Mouse (Mus musculus) CH12.LX (cell line): ENCODE measurements at regions not wholly inside any gene's neighbourhood (a gene's known extent, or its start where the extent isn't known, plus 50 kb on each side); places are given as distances from the start of the nearest gene placed in this dataset.
"Not testable (repeated sequence)": the region's sequence is repeated elsewhere in the genome, so short reads cannot be mapped to it uniquely, and the experiment has no call there.

Experiments
- DNase-seq: peaks from one replicate; pipeline ENCODE4 v3.0.0-alpha.2; 2013; ENCODE audit errors: extremely low read depth
- H3K27ac ChIP-seq: 2 replicates; pipeline ENCODE4 v1.5.1; 2012; ENCODE audit warnings: low read depth, mild to moderate bottlenecking, control low read depth, moderate library complexity; ENCODE audit not compliant: insufficient read depth
- H3K27me3 ChIP-seq: replicated peaks from 2 replicates; pipeline ENCODE3; 2012; ENCODE audit warnings: inconsistent platforms
- H3K36me3 ChIP-seq, 2 experiments: replicated peaks in 1 of 2; 2 replicates each; pipeline versions ENCODE3 to v1.6.1; 2012; ENCODE audit warnings: inconsistent platforms in 1 of 2, low read length in 1 of 2, mild to moderate bottlenecking in 1 of 2, mixed read lengths in 1 of 2, moderate library complexity in 1 of 2; ENCODE audit not compliant: control insufficient read depth in 1 of 2, insufficient read depth in 1 of 2
- H3K4me1 ChIP-seq, 2 experiments: 2 replicates each; pipeline ENCODE4 v1.6.1; 2012; ENCODE audit warnings: inconsistent platforms in 1 of 2, moderate library complexity in 1 of 2; ENCODE audit not compliant: insufficient read depth in 2 of 2, control insufficient read depth in 1 of 2
- H3K4me2 ChIP-seq: 2 replicates; pipeline ENCODE4 v1.6.1; 2012; ENCODE audit warnings: low read depth, mild to moderate bottlenecking, control low read depth; ENCODE audit not compliant: poor library complexity, insufficient read depth, severe bottlenecking
- H3K4me3 ChIP-seq, 3 experiments: fragments of 150-350 bp in 1 of 3; sonication (generic) in 1 of 3; replicated peaks in 1 of 3; 2 replicates each; pipeline versions ENCODE3 to v1.5.1; 2011 to 2012; ENCODE audit warnings: low read depth in 2 of 3, low read length in 2 of 3, mild to moderate bottlenecking in 2 of 3, moderate library complexity in 2 of 3, control low read depth in 1 of 3, improper control_type of control experiment in 1 of 3, inconsistent platforms in 1 of 3, mixed read lengths in 1 of 3; ENCODE audit not compliant: poor library complexity in 1 of 3
- H3K79me2 ChIP-seq: replicated peaks from 2 replicates; pipeline ENCODE4 v1.6.1; 2012; ENCODE audit warnings: mild to moderate bottlenecking, moderate library complexity; ENCODE audit not compliant: control insufficient read depth, poor library complexity, insufficient read depth, severe bottlenecking; ENCODE audit errors: extremely low read depth
- H3K9ac ChIP-seq: 2 replicates; pipeline ENCODE4 v1.6.1; 2012; ENCODE audit warnings: low read depth, mild to moderate bottlenecking, control low read depth, moderate library complexity; ENCODE audit not compliant: insufficient read depth
- H3K9me3 ChIP-seq: replicated peaks from 2 replicates; pipeline ENCODE3; 2012; ENCODE audit warnings: low read length, inconsistent platforms, mixed read lengths
- BHLHE40 ChIP-seq: IDR thresholded peaks from 2 replicates; pipeline ENCODE4 v1.6.1; 2011; ENCODE audit warnings: mild to moderate bottlenecking, low read depth, low read length, improper control_type of control experiment
- CHD1 ChIP-seq: IDR thresholded peaks from 2 replicates; pipeline ENCODE4 v1.6.1; 2012; ENCODE audit warnings: low read depth, low read length, improper control_type of control experiment, inconsistent platforms
- CHD2 ChIP-seq: IDR thresholded peaks from 2 replicates; pipeline ENCODE4 v1.6.1; 2011; ENCODE audit warnings: low read length, improper control_type of control experiment
- CTCF ChIP-seq, 2 experiments: IDR thresholded peaks in 1 of 2; conservative IDR thresholded peaks in 1 of 2; 2 replicates each; pipeline ENCODE4 v1.5.1; 2011 to 2012; ENCODE audit warnings: low read depth in 2 of 2, low read length in 2 of 2, improper control_type of control experiment in 1 of 2, inconsistent platforms in 1 of 2, mild to moderate bottlenecking in 1 of 2, moderate library complexity in 1 of 2
- E2F4 ChIP-seq: IDR thresholded peaks from 2 replicates; pipeline ENCODE4 v1.6.1; 2011; ENCODE audit warnings: low read depth, low read length, improper control_type of control experiment; ENCODE audit not compliant: insufficient replicate concordance
- ELF1 ChIP-seq: IDR thresholded peaks from 2 replicates; pipeline ENCODE4 v1.6.1; 2014; ENCODE audit warnings: low read depth, mild to moderate bottlenecking, inconsistent platforms, low read length, improper control_type of control experiment
- EP300 ChIP-seq: IDR thresholded peaks from 2 replicates; pipeline ENCODE4 v1.6.1; 2011; ENCODE audit warnings: low read length, improper control_type of control experiment
- ETS1 ChIP-seq: conservative IDR thresholded peaks from 2 replicates; pipeline ENCODE4 v1.6.1; 2012; ENCODE audit warnings: low read depth, mild to moderate bottlenecking, inconsistent platforms, low read length, improper control_type of control experiment, moderate library complexity
- IRF4 ChIP-seq: IDR thresholded peaks from 2 replicates; pipeline ENCODE4 v1.6.1; 2014; ENCODE audit warnings: low read depth, mild to moderate bottlenecking, inconsistent platforms, low read length, improper control_type of control experiment
- JUN ChIP-seq: IDR thresholded peaks from 2 replicates; pipeline ENCODE4 v1.6.1; 2011; ENCODE audit warnings: low read depth, mild to moderate bottlenecking, low read length, improper control_type of control experiment, moderate library complexity; ENCODE audit not compliant: insufficient read depth
- JUND ChIP-seq: conservative IDR thresholded peaks from 2 replicates; pipeline ENCODE4 v1.6.1; 2011; ENCODE audit warnings: low read depth, low read length, improper control_type of control experiment
- MAFK ChIP-seq: IDR thresholded peaks from 2 replicates; pipeline ENCODE4 v1.6.1; 2011; ENCODE audit warnings: low read length, improper control_type of control experiment; ENCODE audit not compliant: insufficient replicate concordance
- MAX ChIP-seq: IDR thresholded peaks from 2 replicates; pipeline ENCODE4 v1.6.1; 2011; ENCODE audit warnings: low read length, improper control_type of control experiment
- MAZ ChIP-seq: IDR thresholded peaks from 2 replicates; pipeline ENCODE4 v1.6.1; 2012; ENCODE audit warnings: low read depth, mild to moderate bottlenecking, inconsistent platforms, low read length, improper control_type of control experiment, moderate library complexity
- MXI1 ChIP-seq: IDR thresholded peaks from 2 replicates; pipeline ENCODE4 v1.6.1; 2011; ENCODE audit warnings: mild to moderate bottlenecking, low read depth, low read length, improper control_type of control experiment
- MYC ChIP-seq: IDR thresholded peaks from 2 replicates; pipeline ENCODE4 v1.6.1; 2011; ENCODE audit warnings: low read depth, mild to moderate bottlenecking, improper control_type of control experiment, low read length
- NELFE ChIP-seq: IDR thresholded peaks from 2 replicates; pipeline ENCODE4 v1.6.1; 2011; ENCODE audit warnings: low read depth, low read length, improper control_type of control experiment
- NRF1 ChIP-seq: IDR thresholded peaks from 2 replicates; pipeline ENCODE4 v1.6.1; 2014; ENCODE audit warnings: low read depth, mild to moderate bottlenecking, inconsistent platforms, low read length, improper control_type of control experiment, moderate library complexity
- PAX5 ChIP-seq: IDR thresholded peaks from 2 replicates; pipeline ENCODE4 v1.6.1; 2012; ENCODE audit warnings: low read length, inconsistent platforms, mixed read lengths
- POLR2A ChIP-seq: IDR thresholded peaks from 2 replicates; pipeline ENCODE4 v1.6.1; 2011; ENCODE audit warnings: low read depth, mild to moderate bottlenecking, improper control_type of control experiment, low read length
- RAD21 ChIP-seq: IDR thresholded peaks from 2 replicates; pipeline ENCODE4 v1.6.1; 2011; ENCODE audit warnings: low read depth, mild to moderate bottlenecking, low read length, improper control_type of control experiment, moderate library complexity
- RCOR1 ChIP-seq: conservative IDR thresholded peaks from 2 replicates; pipeline ENCODE4 v1.6.1; 2012; ENCODE audit warnings: low read depth, mild to moderate bottlenecking, inconsistent platforms, low read length, improper control_type of control experiment
- SIN3A ChIP-seq: IDR thresholded peaks from 2 replicates; pipeline ENCODE4 v1.6.1; 2012; ENCODE audit warnings: low read length, improper control_type of control experiment, inconsistent platforms
- TBP ChIP-seq: conservative IDR thresholded peaks from 2 replicates; pipeline ENCODE4 v1.6.1; 2011; ENCODE audit warnings: low read depth, low read length, improper control_type of control experiment
- TCF12 ChIP-seq: IDR thresholded peaks from 2 replicates; pipeline ENCODE4 v1.6.1; 2014; ENCODE audit warnings: low read depth, mild to moderate bottlenecking, inconsistent platforms, low read length, improper control_type of control experiment
- USF1 ChIP-seq: IDR thresholded peaks from 2 replicates; pipeline ENCODE4 v1.6.1; 2014; ENCODE audit warnings: low read depth, mild to moderate bottlenecking, inconsistent platforms, low read length, improper control_type of control experiment
- USF2 ChIP-seq: conservative IDR thresholded peaks from 2 replicates; pipeline ENCODE4 v1.6.1; 2011; ENCODE audit warnings: low read depth, low read length, improper control_type of control experiment
- ZC3H11A ChIP-seq: IDR thresholded peaks from 2 replicates; pipeline ENCODE4 v1.6.1; 2012; ENCODE audit warnings: low read depth, mild to moderate bottlenecking, inconsistent platforms, low read length, improper control_type of control experiment
- ZMIZ1 ChIP-seq: IDR thresholded peaks from 2 replicates; pipeline ENCODE4 v1.6.1; 2012; ENCODE audit warnings: low read depth, mild to moderate bottlenecking, inconsistent platforms, low read length, improper control_type of control experiment
- dilution Hi-C: fragments of 300-500 bp; cut with MboI; formaldehyde crosslinking; loops from 2 replicates; pipeline ENCODE4 v1.14.3; 2020; ENCODE audit warnings: low sequenced_read_pairs; ENCODE audit not compliant: extremely low pct_unique_long_range_greater_than_20kb, extremely low pct_ligation_motif_present
- in situ Hi-C: fragments of 300-500 bp; cut with MboI; formaldehyde crosslinking; loops from 3 replicates; pipeline ENCODE4 v1.14.3; 2019; ENCODE audit warnings: low sequenced_read_pairs, low pct_ligation_motif_present, low pct_unique_long_range_greater_than_20kb, mixed read lengths

- Histone ChIP-seq H3K4me2 (peak overlapping the region; percentile 72), H3K27ac (peak overlapping the region; percentile 99), H3K9ac (peak overlapping the region; percentile 85), H3K4me1 (peaks cover 7 to 38% of the 10 kb centered on the region in 2 experiments), H3K4me3 (peak overlapping the region; percentile 21 to 71 (median 47))
- H3K9me3 ChIP-seq, H3K27me3 ChIP-seq, H3K36me3 ChIP-seq, H3K79me2 ChIP-seq, in situ Hi-C loops, dilution Hi-C loops: not testable (repeated sequence)
- peak; percentile 49 for TF ChIP-seq SIN3A
- TF ChIP-seq ETS1 = peak; percentile 29; the same call in 1 of the 2 replicates
- TF ChIP-seq TCF12 = peak; percentile 55; the same call in 1 of the 2 replicates
- TF ChIP-seq MAX = peak; percentile 94
- TF ChIP-seq TBP = 0 out of 2 replicates have a peak, but pooled peaks have one; percentile 15
- TF ChIP-seq E2F4 = 0 out of 2 replicates have a peak, but pooled peaks have one; percentile 54
- peak; percentile 84 for TF ChIP-seq BHLHE40
- peak; percentile 68 for TF ChIP-seq NELFE
- peak; percentile 69; the same call in 1 of the 2 replicates for TF ChIP-seq MYC
- TF ChIP-seq CHD2 = peak; percentile 73
- peak; percentile 96 for TF ChIP-seq MXI1
- TF ChIP-seq JUND = peak; percentile 44; the same call in 1 of the 2 replicates
- TF ChIP-seq NRF1 = peak; percentile 86
- peak; percentile 92 for DNase-seq
These were observed 53.3 kb upstream of the Emcn start for GRCm38 (mm10) chr3:137287558-137287957.

- Histone ChIP-seq H3K27ac (peak overlapping the region; percentile 99), H3K4me3 (peak overlapping the region; percentile 21 to 71 (median 47)), H3K27me3 (no peaks in the 10 kb centered on the region), H3K4me1 (peaks cover 7 to 47% of the 10 kb centered on the region in 2 experiments), H3K36me3 (peaks cover 5 to 9% of the 10 kb centered on the region in 2 experiments), H3K9me3 (peaks cover 9% of the 10 kb centered on the region), H3K79me2 (0 out of 2 replicates have a peak, but pooled peaks cover 2% of the 10 kb centered on the region), H3K4me2 (peak overlapping the region; percentile 52), H3K9ac (peak overlapping the region; percentile 85)
- dilution Hi-C loops = no loop called here
- in situ Hi-C loops = no loop called here
- peak; percentile 99 for DNase-seq
- TF ChIP-seq IRF4 (peak; percentile 88), SIN3A (peak; percentile 37; the same call in 1 of the 2 replicates), USF2 (peak; percentile 77), MAX (peak; percentile 98), CHD2 (peak; percentile 87), TCF12 (peak; percentile 57; the same call in 1 of the 2 replicates), JUND (no peak; the same call in 1 of the 2 replicates), RAD21 (no peak; the same call in 1 of the 2 replicates), ETS1 (peak; percentile 57), JUN (peak; percentile 72), ELF1 (peak; percentile 73), E2F4 (no peak), USF1 (peak; percentile 77), MAFK (0 out of 2 replicates have a peak, but pooled peaks have one; percentile 58), ZMIZ1 (peak; percentile 89), RCOR1 (peak; percentile 86), MAZ (peak; percentile 98), MXI1 (peak; percentile 92), BHLHE40 (peak; percentile 63), CTCF (conservative IDR thresholded peaks at IDR 0.05 in 1 of 2, IDR thresholded peaks at IDR 0.05 in 1 of 2; ENCODE audit: low read depth in 2 of 2, low read length in 2 of 2) (no peak), CHD1 (no peak), POLR2A (peak; percentile 67), EP300 (peak; percentile 94), ZC3H11A (no peak), MYC (peak; percentile 98), NELFE (peak; percentile 61; the same call in 1 of the 2 replicates), NRF1 (no peak), PAX5 (no peak)
These were observed 52.4 kb upstream of the Emcn start for GRCm38 (mm10) chr3:137288301-137288942.
